ENCODE assay signal across 8 mouse cellular contexts in genomic region chr5:46443805-46444340, GRCm38 (mm10).
DNase-seq lines count a peak whose midpoint lies in the region; ATAC-seq and TF ChIP-seq lines count a peak whose summit lies in the region.

No protein-coding gene starts in this region.

- no peaks in the 10 kb centered on the region for H3K9me3 ChIP-seq in midbrain, embryonic 11.5 days (ENCODE audit: control insufficient read depth, low read length)
- H3K9me3 ChIP-seq in midbrain, embryonic 10.5 days (replicated peaks), result 0 out of 2 replicates have a peak, but pooled peaks cover 4% of the 10 kb centered on the region
- H3K9me3 ChIP-seq in embryonic facial prominence, embryonic 13.5 days, result no peaks in the 10 kb centered on the region

- ATAC-seq in midbrain, embryonic 11.5 days (ENCODE audit: low FRiP score), result no peak
- no peak for ATAC-seq in embryonic facial prominence, embryonic 13.5 days (ENCODE audit: insufficient number of reproducible peaks, insufficient read depth, low FRiP score, low TSS enrichment, low read depth)
- ATAC-seq in megakaryocyte-erythroid progenitor cell, adult 5-6 weeks (replicated peaks; ENCODE audit: low FRiP score, low TSS enrichment, poor library complexity, severe bottlenecking), result peak; percentile 56; the same call in 1 of the 2 replicates
- ATAC-seq in frontal cortex, adult (ENCODE audit: low TSS enrichment), result no peak

- DNase-seq in gastrocnemius, adult 2 months, result no peak
- no peak for DNase-seq in gastrocnemius, postnatal 36 days
- peak; percentile 93 for DNase-seq in midbrain, embryonic 11.5 days (ENCODE audit: low spot score, missing footprints)
- no peak for DNase-seq in midbrain, embryonic 10.5 days (ENCODE audit: low spot score)
- DNase-seq in thymus, postnatal 36 days, result no peak

- no peak overlapping the region for H3K4me2 ChIP-seq in midbrain, embryonic 11.5 days
- H3K4me2 ChIP-seq in embryonic facial prominence, embryonic 13.5 days, result peak overlapping the region; percentile 35

- H3K27ac ChIP-seq in gastrocnemius, adult 2 months, result no peak overlapping the region
- no peak overlapping the region for H3K27ac ChIP-seq in midbrain, embryonic 11.5 days (ENCODE audit: low read depth, low read length)
- no peak overlapping the region for H3K27ac ChIP-seq in midbrain, embryonic 10.5 days (replicated peaks)
- no peak overlapping the region for H3K27ac ChIP-seq in embryonic facial prominence, embryonic 13.5 days

- intact Hi-C loops in gastrocnemius, adult 2 months (cut with DNase I), result no loop called here
- intact Hi-C loops in gastrocnemius, postnatal 36 days (cut with DNase I), result no loop called here

- WGBS in midbrain, embryonic 11.5 days, result 16% methylated on average over 12 of the region's 12 CpGs
- WGBS in midbrain, embryonic 10.5 days, result 20% methylated on average over 12 of the region's 12 CpGs
- WGBS in embryonic facial prominence, embryonic 13.5 days, result 10% methylated on average over 12 of the region's 12 CpGs

- H3K4me3 ChIP-seq in gastrocnemius, adult 2 months, result peak overlapping the region; percentile 64
- H3K4me3 ChIP-seq in midbrain, embryonic 11.5 days (ENCODE audit: low read depth, low read length), result no peak overlapping the region
- H3K4me3 ChIP-seq in midbrain, embryonic 10.5 days, result no peak overlapping the region
- H3K4me3 ChIP-seq in embryonic facial prominence, embryonic 13.5 days, result no peak overlapping the region

- no peaks in the 10 kb centered on the region; the same call in none of the 2 replicates for H3K4me1 ChIP-seq in midbrain, embryonic 11.5 days (ENCODE audit: control insufficient read depth, insufficient read depth, low read length)
- H3K4me1 ChIP-seq in midbrain, embryonic 10.5 days, result peaks cover 15% of the 10 kb centered on the region
- H3K4me1 ChIP-seq in embryonic facial prominence, embryonic 13.5 days, result peaks cover 17% of the 10 kb centered on the region

- no peaks in the 10 kb centered on the region for H3K36me3 ChIP-seq in midbrain, embryonic 11.5 days (ENCODE audit: control insufficient read depth, insufficient read depth, low read length)
- no peaks in the 10 kb centered on the region for H3K36me3 ChIP-seq in midbrain, embryonic 10.5 days
- H3K36me3 ChIP-seq in embryonic facial prominence, embryonic 13.5 days, result no peaks in the 10 kb centered on the region

- no peak overlapping the region for H3K9ac ChIP-seq in midbrain, embryonic 11.5 days (ENCODE audit: low read length)
- H3K9ac ChIP-seq in embryonic facial prominence, embryonic 13.5 days, result no peak overlapping the region

- H3K27me3 ChIP-seq in midbrain, embryonic 11.5 days (ENCODE audit: control insufficient read depth, insufficient read depth, low read length), result no peaks in the 10 kb centered on the region
- H3K27me3 ChIP-seq in midbrain, embryonic 10.5 days (ENCODE audit: low read depth, poor library complexity, severe bottlenecking), result peaks cover 6% of the 10 kb centered on the region; the same call in 1 of the 2 replicates
- no peaks in the 10 kb centered on the region for H3K27me3 ChIP-seq in embryonic facial prominence, embryonic 13.5 days

- TF ChIP-seq CTCF in gastrocnemius, adult 2 months (IDR thresholded peaks at IDR 0.05), result peak; percentile 68
